Mouse (Mus musculus) fibroblast of lung, adult 2 months (primary cell): ENCODE results near the gene Nr1d1.

Experiments used
- DNase-seq: peaks from one replicate; pipeline ENCODE4 v3.0.0-alpha.2; 2011; ENCODE audit warnings: low read depth

The Nr1d1 gene

GRCm38 (mm10) chr11:98769007-98769954, 5.9 kb downstream of the Nr1d1 start:
- DNase-seq: no peak

- no peak for DNase-seq
Observed at GRCm38 (mm10) chr11:98768127-98769006, 6.8 kb downstream of the Nr1d1 start.

DNA sequence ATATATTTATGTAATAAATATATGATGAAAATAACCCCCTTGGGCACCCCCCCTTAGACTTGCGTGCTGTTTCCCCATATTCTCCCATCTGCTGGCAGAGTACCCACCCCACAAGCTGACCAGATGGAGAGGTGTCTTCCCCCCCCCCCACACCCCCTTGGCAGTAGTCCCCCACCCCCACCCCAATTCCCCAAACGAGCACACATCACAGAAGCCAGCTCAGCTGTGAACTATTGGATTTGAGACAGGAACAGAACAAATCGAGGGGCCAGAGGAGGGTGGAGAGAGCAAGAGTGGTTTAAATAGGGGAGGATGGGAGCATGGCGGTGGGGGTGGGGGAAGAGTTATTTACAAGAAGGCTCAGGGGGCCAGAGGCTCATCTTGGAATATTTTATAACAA, 7.4 kb downstream of the Nr1d1 start:
- DNase-seq: no peak

DNA sequence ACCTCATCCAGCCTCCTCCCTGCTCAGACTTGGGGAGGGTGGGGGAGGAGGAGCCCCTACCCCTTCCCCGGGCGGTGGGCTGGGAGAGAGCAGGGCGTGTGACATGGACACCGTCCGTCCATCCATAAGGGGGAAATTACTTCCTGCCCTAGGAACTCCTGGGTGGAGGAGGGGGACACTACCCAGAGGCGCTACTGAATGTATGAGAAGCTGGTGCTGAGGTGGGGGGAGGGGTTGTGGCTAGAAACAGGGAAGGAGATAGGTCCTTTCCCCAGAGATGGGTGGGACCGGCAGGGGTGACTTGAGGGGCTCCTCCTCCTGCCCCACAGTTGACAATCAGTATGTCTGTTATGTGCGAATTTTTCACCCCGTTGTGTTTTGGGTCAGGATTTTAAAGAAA, 7.9 kb downstream of the Nr1d1 start:
- DNase-seq: no peak

GRCm38 (mm10) chr11:98766816-98767215, 8.3 kb downstream of the Nr1d1 start:
- DNase-seq: no peak

DNA sequence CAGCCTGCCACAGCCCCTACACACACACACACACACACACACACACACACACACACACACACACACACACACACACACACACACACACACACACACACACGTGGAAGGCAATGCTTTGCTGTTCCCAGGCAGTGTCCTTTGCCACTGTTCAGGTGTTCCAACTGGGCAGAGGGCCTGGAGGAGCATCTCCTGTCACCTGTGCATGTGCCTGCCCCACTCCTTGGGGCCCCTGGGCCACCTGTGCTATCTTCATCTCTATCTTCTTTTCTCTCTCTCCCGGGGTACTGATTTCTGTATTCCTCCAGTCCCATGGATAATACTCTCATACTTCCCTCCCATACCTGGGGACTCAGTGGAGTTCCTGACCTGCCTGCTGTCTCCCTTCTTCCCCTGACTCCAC, 8.8 kb downstream of the Nr1d1 start:
- no peak for DNase-seq

DNA sequence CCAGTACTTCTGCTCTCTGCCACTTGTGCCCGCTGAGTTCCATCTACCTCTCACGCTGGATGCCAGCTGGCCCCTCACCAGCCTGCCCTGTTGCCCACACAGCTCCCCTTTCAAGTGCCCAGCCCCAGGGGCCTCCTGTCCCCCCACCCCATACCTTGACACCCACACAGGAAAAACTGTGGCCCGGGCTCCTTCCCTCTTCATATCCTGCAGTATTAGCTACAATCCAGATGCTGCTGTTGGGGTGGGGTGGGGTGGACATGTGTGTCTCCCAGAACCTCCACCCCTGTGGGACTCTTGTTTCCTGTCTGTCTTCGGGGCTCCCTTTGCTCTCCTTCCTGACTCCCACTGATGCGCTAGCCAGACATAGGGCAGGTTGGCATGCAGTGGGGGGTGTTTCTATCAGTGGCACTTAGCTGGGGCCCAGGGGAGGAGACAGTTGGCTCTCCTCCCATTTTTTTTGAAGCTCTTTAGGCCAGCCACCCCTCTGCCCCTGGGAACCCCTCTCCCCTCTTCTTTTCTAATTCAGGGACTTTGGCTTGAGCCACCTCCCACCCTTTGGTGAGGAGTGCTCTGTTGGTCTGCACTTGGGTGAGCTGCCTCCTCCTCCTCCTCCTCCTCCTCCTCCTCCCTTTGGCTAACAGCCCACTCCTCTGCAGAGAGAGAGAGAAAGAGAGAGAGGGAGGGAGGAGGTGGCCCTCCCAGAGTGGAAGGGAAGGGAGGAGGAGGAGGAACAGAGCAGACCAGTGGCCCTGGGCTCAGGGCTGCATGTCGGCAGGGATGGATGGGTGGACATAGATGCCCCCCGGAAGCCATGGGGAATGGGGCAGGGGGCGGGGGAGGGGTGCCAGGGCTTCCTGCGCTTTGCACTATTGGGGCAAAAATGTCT, 9.5 kb downstream of the Nr1d1 start:
- no peak for DNase-seq

- no peak for DNase-seq
Observed at GRCm38 (mm10) chr11:98764746-98765145, 10.4 kb downstream of the Nr1d1 start.

- DNase-seq: no peak
Observed at GRCm38 (mm10) chr11:98764091-98764490, 11.0 kb downstream of the Nr1d1 start.

- DNase-seq: no peak
Observed at GRCm38 (mm10) chr11:98763502-98763861, 11.7 kb downstream of the Nr1d1 start.

DNA sequence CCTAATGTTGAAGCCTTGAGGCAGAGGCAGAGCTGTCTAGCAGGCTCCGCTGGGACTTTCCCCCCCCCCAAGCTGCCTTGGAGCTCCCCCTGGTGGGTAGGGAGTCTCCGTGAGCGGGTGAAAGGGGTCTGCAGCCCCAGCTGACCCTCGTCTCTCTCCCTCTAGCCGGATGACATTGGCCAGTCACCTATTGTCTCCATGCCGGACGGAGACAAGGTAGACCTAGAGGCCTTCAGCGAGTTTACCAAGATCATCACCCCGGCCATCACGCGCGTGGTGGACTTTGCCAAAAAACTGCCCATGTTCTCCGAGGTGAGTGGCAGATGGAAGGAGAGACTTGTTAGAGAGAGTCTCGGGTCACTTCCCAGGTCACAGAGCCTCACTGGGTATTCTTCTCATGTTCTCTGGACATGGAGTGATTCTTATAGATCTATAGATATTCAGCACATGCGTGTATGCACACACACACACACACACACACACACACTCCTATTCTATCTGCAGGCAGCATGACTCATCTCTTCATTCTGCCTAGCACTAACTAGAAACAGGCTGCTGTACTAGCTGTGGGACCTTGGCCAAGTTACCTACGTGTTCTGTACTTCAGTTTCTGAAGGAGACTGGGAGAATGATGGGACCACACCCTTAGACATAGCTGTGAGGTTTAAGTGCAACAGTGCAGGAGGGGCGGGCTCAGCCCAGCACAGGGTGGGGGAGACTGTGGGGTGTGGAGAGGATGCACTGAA, 12.2 kb downstream of the Nr1d1 start:
- peak; percentile 80 for DNase-seq

GRCm38 (mm10) chr11:98761939-98762338, 13.2 kb downstream of the Nr1d1 start:
- no peak for DNase-seq

- no peak for DNase-seq
Observed at GRCm38 (mm10) chr11:98756711-98757110, 18.4 kb downstream of the Nr1d1 start.

- DNase-seq: no peak
Observed at GRCm38 (mm10) chr11:98755726-98756380, 19.3 kb downstream of the Nr1d1 start.

- no peak for DNase-seq
Observed at GRCm38 (mm10) chr11:98754621-98755181, 20.4 kb downstream of the Nr1d1 start.

GRCm38 (mm10) chr11:98754151-98754620, 20.9 kb downstream of the Nr1d1 start:
- DNase-seq: no peak

GRCm38 (mm10) chr11:98753264-98753663, 21.9 kb downstream of the Nr1d1 start:
- no peak for DNase-seq

DNA sequence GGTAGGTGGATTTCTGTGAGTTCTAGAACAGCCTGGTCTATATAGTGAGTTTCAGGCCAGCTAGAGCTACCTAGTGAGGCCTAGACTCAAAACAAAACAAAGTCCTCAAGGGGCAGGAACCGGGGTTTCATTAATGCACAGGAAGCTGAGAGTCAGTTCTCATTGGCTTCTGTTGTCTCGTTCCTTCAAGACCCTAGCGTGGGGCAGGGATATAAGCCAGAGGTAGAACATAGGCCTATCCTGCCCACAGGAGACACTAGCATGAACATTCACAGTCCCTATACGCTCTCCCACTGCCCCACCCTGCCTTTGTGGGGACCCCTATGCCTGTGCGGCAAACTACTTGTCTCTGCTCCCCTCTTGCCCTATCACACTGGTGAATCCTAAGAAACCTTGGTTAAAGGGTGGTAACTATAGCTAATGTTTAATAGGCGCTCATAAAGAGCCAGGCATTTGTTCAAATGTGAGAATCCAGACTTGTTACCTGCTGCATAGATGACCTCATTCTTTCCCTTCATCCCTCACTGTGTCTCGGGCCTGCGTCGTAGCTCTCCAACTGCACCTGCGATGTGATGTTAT, 22.5 kb downstream of the Nr1d1 start:
- DNase-seq: no peak

DNA sequence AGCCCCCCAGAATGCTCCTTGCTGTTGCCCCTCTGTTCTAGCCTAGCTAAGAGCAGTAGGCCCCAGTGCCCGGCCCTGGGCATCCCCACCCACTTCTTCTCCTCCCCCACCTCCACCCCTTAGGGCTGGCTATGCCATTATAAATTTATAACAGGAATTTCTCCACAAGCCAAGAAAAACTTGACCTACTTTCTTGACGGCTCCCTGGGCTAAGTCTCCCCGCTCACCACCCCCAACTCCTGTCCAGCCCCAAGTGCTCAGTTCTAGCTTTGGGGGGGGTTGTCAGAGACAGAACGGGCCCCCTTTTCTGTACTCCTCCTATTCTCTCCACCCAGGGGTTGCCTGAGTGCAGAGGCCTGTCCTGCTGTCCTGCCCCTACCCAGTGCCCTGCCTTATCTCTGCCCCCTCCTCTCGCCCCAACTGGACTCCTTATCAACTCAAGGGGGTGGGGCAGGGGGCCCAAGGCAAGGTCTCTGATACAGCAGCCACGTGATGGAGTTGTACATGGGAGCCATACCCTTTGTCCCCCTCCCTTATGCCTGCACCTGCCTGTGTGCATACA, 23.8 kb downstream of the Nr1d1 start:
- DNase-seq: no peak
